Mouse (Mus musculus): Measurements from ENCODE around the gene Acot2. TPM values are rescaled to one million over a fixed set of nuclear protein-coding genes. Genes with fewer than 3 reads are reported as not detected.
"Not testable (repeated sequence)": the region's sequence is repeated elsewhere in the genome, so short reads cannot be mapped to it uniquely, and the experiment has no call there.

Gene Acot2
- total RNA-seq, 4 experiments from 2014 or later, result 8.1 to 9.4 (median 8.8) TPM

DNA sequence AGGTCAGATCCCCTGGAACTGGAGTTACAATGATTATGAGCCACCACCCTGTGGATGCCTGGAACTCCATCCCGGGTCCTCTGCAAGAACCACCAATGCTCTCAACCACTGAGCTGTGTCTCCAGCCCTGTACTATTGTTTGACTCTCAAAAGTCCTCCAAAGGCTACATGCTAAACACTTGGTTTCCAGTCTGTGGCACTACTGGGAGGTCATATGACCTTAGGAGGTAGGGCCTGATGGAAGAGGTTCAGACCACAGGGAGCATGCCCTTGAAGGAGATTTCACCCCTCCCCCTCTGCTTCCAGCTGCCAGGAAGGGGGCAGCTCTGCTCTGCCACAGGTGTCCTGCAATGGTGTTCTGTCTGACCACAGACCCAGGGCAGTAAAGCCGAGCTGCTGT, 45.6 kb downstream of the Acot2 start:
- DNase-seq (ENCODE audit: low spot score in 2 of 2), result not testable (repeated sequence)

DNA sequence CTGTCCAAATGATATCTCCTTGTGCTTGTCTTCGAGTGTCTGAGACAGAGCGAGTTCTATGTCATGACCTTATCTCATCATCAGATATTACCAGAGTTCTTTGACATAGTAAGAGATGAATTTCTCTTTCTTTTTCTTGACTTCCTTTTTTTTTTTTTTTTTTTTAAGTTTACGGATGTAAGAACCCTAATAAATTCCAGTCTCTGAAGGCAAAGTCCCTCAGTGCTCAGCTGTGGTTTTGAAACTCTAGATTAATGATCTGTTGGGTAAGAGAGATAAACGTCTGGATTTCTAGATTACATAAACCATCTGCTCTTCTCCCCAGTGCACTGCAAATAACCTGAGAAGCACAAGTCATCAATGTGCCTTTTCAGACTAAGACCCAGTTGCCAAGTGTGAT, 46.4 kb downstream of the Acot2 start:
- DNase-seq (ENCODE audit: low spot score in 2 of 2), result no peak

DNA sequence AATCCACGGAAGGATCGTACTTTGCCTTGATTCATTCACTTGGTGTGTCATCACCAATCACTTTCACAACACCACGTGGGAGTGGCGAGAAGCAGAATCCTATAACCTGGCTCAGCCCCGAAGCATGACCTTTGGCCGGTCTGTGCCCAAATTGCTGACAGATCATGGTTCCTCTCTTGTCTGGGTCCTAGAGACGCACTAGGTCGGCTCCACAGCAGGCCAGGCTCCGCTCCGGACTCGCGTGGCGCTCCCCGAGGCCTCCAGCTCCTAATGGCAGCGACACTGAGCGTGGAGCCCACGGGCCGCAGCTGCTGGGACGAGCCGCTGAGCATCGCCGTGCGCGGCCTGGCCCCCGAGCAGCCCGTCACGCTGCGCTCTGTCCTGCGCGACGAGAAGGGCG, 50.6 kb downstream of the Acot2 start, which contains the start of gene Acot4:
TSS of gene Acot4 (plus strand) at position 139 of the 400 bp plus-strand sequence.
- DNase-seq (ENCODE audit: low spot score in 2 of 2), result peak in 1 of 2 experiments; percentile 15

DNA sequence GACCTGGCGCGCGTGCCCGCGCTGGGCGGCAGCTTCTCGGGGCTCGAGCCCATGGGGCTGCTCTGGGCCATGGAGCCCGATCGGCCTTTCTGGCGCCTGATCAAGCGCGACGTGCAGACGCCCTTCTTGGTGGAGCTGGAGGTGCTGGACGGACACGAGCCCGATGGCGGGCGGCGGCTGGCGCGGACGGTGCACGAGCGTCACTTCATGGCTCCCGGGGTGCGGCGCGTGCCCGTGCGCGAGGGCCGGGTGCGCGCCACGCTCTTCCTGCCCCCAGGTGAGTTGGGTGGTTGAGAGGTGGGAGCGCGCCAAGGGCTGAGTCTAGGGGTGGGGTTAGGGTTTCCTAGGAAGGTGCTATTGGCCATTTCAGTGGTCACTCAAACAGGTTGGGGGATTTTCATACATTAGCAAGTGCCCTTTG, 51.0 kb downstream of the Acot2 start, which contains the start of gene Gm49366:
TSS of gene Gm49366 (plus strand) at position 245 of the 421 bp plus-strand sequence.
- DNase-seq (ENCODE audit: low spot score in 2 of 2), result peak; percentile 18

DNA sequence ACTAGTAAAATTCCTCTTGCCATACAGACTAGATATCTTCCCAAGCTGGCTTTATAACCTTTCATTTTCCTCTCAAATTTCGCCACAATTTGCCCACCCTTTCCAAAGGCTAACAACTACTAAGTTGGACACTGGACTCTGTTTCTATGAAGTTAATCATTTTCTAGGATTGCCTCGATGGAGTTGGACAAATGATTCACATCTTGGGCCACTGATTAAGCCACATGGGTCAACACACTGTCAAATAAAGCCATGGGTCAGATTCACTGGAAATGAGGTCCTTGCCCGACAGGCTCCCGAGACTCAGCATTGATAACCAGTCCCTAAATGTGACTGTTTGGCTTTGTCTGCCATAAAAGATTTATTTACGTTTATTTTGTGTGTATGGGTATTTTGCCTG, 54.6 kb downstream of the Acot2 start:
- no peak for DNase-seq (ENCODE audit: low spot score in 2 of 2)

Other genes starting within 250 kb of the Acot2 start
- 10 to 100 TPM in 3 of 4 experiments, 1 to 10 TPM in 1; 9.8 to 14.9 (median 13.4) TPM for gene Papln, start 224.2 kb upstream of the Acot2 start, total RNA-seq (2022)
- 10 to 100 TPM; 57.3 to 67.8 (median 60.5) TPM for gene Numb, start 65.9 kb upstream of the Acot2 start, total RNA-seq (2022)
- gene Riox1, start 37.3 kb upstream of the Acot2 start, total RNA-seq (2022), result 10 to 100 TPM; 15.6 to 19.2 (median 16.2) TPM
- gene Heatr4, start 3.0 kb upstream of the Acot2 start, total RNA-seq (2022), result not detected
- gene Acot1, start 21.6 kb downstream of the Acot2 start, total RNA-seq (2022), result 10 to 100 TPM; 13.7 to 20.6 (median 17.5) TPM
- gene Acot4, start 50.5 kb downstream of the Acot2 start, total RNA-seq (2022), result 1 to 10 TPM; 2.1 to 2.9 (median 2.3) TPM
- 1 to 10 TPM in 1 of 4 experiments, not detected in 3; 1.3 TPM for gene Gm49366, start 51.1 kb downstream of the Acot2 start, total RNA-seq (2022)
- gene Acot3, start 64.3 kb downstream of the Acot2 start, total RNA-seq (2022), result 1 to 10 TPM; 2.0 to 3.2 (median 2.5) TPM
- gene Acot5, start 81.5 kb downstream of the Acot2 start, total RNA-seq (2022), result 1 to 10 TPM; 2.4 to 3.7 (median 3.5) TPM
- 1 to 10 TPM; 4.1 to 4.9 (median 4.1) TPM for gene Acot6, start 112.8 kb downstream of the Acot2 start, total RNA-seq (2022)
- 10 to 100 TPM; 72.6 to 93.3 (median 83.6) TPM for gene Dnal1, start 126.5 kb downstream of the Acot2 start, total RNA-seq (2022)
- gene Pnma1, start 160.6 kb downstream of the Acot2 start, total RNA-seq (2022), result 1 to 10 TPM; 5.1 to 6.3 (median 5.8) TPM
- 10 to 100 TPM; 17.8 to 23.3 (median 20.3) TPM for gene Elmsan1, start 231.0 kb downstream of the Acot2 start, total RNA-seq (2022)

Data from left cerebral cortex, adult 8-10 months (tissue).